Mouse (Mus musculus) right cerebral cortex, postnatal 4 days (tissue): ENCODE data around the gene Nek10.
"Not testable (repeated sequence)": the region's sequence is repeated elsewhere in the genome, so short reads cannot be mapped to it uniquely, and the experiment has no call there.

ENCODE experiments used
- DNase-seq: peaks from one replicate; pipeline ENCODE4 v3.0.0-alpha.2; 2022

Nek10 gene

DNA sequence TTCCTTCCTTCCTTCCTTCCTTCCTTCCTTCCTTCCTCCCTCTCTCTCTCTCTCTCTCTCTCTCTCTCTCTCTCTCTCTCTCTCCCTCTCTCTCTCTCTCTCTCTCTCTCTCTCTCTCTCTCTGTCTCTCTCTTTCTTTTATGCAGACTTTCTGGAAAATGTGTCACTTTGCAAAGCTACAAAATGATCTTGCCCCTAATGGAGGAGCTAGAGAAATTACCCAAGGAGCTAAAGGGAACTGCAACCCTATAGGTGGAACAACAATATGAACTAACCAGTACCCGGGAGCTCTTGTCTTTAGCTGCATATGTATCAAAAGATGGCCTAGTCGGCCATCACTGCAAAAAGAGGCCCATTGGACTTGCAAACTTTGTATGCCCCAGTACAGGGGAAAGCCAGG, at the start of gene Nek10:
TSS of gene Nek10 (plus strand) at position 301 of the 400 bp plus-strand sequence.
- not testable (repeated sequence) for DNase-seq

- no peak for DNase-seq
Measured at GRCm38 (mm10) chr14:14781169-14781568, 22.0 kb upstream of the Nek10 start.

- no peak for DNase-seq
Measured at GRCm38 (mm10) chr14:14784223-14784622, 19.0 kb upstream of the Nek10 start.

DNA sequence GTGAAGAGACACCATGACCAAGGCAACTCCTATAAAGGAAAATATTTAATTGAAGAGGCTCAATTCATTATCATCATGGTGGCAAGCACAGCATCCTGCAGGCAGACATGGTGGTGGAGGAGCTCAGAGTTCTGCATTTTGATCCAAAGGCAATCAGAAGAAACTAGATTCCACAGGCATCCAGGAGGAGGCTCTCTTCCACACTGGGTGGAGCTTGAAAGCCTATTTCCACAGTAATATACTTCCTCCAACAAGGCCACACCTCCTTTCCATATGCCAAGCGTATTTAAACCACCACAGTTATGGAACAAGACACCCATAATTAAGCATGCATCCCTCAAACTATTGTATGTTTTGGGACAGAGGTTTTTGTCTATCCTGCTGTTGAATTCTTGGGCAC, 16.2 kb upstream of the Nek10 start:
- DNase-seq = no peak

- no peak for DNase-seq
Measured at GRCm38 (mm10) chr14:14789840-14790470, 13.3 kb upstream of the Nek10 start.

DNA sequence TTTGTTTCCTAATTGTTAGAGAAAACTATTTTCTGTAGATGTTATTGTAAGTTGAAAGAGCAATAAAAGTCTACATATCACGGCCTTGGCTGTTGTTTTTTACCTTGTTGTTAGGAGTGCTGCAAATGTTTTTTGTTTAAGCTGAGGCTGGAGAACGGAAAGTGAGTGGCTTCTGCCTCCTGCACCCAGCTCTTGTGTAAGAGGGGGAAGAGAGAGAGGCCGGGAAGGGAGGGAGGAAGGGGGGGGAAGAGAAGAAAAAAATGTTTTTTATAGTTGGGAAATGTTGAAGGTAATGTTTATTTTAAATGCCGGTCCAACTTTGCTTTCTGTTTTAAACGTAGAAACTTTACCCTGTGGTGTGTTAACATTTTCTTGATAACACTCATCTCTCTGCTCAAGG, 3.4 kb upstream of the Nek10 start:
- DNase-seq = no peak

DNA sequence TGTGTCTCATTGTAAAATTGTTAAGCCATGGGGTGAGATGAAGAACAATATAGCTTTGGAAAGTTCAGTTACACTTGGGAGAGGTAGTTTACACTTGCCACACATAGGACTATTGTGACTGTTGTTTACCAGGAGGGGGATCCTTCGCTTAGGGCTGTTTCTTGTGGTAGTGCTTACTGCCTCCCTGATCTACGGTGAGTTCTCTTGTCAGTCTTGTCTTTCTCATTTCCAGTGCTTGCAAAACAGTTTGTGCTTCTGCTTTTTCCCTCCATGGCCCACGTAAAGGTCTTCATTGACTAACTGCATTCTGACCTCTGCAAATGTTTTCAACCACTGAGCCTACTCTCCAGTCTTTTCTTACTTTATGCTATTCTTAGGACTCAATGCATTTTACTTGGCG, 2.9 kb upstream of the Nek10 start:
- DNase-seq = no peak

GRCm38 (mm10) chr14:14800810-14801209, 2.4 kb upstream of the Nek10 start:
- no peak for DNase-seq

- DNase-seq = peak; percentile 6
Measured at GRCm38 (mm10) chr14:14803921-14804517, 804 bp downstream of the Nek10 start.

GRCm38 (mm10) chr14:14804518-14805212, 1.4 kb downstream of the Nek10 start:
- no peak for DNase-seq

DNA sequence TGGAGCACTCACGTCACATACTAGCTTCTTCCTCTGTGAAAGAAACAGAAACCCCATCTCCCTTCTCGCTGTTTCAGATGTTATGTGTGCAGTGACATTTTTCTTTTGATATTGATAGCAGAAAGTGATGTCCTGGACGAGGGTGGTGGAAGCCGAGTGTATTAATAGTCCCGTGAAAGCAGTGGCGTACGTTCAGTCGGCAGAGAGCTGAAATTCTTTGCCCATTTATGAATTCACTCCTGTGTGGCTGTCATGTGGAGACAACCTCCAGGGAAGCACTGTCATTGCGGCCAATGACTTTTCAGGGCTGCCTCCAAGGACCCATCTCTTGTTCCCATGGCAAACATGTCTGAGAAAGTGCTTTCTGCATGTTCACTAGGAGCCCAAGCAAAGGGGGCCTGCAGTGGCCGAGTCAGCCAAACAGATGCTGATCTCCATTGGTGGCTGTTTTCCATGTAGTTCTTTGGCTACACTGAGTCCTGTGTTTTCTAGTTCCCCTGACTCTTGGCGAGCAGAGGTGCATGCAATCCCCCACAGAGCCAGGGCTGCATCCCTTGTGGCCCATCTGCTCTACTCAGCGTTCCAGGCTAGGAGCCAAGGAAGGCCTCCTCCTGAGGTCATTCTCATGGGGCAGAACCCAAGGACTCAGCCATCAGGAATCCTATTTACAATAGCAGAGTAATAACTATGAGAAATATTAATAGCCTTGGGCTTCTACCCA, 29.5 kb downstream of the Nek10 start:
- DNase-seq = peak; percentile 30

DNA sequence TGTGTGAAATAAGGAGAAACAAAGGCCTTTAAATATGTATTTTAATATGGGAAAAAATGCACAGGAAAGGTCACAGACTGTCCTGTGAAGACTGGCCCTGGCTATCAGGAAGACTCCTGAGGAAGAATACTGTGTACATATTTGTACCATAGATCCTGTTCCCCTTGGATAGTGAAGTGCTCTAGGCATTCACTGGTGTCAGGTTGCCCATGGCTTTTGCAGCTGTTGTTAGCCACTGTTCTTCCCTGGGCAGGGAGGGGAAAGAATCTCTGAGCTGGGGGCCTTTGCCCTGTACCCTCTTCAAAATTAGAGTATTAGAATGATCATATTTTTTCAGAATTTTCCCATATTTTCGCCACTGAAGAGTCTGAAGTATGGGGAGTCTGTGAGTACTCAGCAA, 30.3 kb downstream of the Nek10 start:
- DNase-seq = no peak

DNA sequence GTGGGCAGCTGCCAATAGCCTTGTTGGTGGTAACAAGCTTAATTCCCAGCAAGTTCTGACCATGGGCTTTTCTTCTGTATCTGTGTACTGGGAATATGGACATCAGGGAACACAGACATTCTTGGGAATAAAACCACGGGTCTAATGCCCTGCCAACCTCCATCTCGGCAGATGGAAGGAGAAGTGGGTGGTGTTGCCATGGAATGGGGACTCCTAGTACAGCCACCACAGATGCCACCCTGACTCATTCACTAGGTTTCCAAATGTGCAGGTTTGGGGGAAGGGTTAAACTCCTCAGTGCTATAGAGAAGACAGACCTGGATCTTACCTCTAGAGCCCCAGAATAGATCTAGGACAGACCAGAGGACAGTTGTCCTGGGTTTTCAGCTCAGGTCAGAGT, 31.1 kb downstream of the Nek10 start:
- no peak for DNase-seq

DNA sequence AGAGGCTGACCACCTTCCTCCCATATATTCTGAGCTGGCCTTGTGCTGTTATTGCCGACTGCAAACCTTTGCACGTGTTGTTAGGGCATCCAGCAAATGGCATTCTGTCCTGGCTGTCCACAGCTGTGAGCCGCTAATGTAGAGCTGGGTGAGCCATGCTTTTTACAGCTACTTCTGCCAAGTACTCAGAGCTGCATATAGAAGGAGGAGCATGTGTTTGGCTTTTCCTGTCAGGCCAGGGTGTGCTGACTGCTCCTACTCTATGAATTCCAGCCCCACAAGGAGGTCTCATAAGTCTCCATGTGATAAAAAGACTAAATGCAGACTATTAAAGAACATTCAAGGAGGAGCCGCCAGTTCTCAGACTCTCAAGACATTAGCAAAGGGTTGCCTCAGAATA, 34.4 kb downstream of the Nek10 start:
- DNase-seq = no peak

GRCm38 (mm10) chr14:14838109-14838508, 34.9 kb downstream of the Nek10 start:
- DNase-seq = no peak

DNA sequence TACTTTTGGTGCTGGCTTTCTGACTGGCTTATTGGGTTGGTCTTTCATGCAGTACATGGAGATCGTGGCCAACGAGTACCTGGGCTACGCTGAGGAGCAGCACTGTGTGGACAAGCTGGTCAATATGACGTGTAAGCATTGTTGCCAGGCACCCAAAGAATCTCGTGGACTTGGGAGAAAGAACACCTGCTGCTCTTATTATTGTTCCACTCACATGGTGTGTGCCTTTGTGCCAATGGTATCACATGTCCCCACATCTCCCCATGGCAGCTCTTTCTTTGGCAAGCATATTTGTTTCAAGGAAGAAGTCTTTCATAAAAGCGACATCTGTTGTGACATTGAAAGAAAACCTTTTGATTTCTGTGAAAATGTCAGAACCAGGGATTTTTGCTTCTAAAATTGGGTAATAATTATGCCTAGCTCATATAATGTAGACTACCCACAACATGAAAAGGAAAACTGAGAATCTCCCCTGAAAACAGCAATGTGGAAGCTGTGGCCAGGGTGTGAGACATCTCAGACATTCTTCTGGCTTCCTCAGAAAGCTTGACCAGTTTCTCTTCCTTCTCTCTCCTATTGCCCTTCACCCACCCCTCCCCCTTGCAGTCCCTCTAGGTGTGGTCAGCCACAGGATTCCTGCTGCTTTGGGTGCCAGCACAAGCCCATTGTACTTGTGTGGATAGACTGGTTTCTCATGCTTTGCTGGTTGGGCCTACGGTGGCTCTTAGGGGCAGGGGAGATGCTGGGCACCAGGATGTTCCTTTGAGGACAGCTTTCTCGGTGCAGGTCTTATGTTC, 39.7 kb downstream of the Nek10 start:
- no peak for DNase-seq

- DNase-seq = no peak
Measured at GRCm38 (mm10) chr14:14852838-14853237, 49.6 kb downstream of the Nek10 start.

DNA sequence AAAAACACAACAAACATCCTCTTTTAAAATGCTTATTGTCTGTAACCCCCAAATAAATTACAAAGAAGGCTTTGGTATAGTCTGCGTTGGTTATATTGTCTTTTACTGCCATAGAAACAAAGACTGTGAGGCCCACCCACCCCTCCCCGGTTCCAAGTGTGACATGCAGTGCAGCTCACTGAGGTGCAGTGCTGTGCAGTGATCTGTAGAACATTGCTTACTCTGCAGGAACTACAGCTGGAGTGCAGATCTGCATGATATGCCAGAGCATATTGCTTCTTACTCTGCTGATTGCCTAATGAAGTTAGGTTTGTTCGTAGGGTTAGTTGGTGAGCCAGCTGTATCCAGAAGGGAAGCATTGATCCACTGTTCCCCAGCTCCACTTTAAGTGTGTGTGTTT, 57.1 kb downstream of the Nek10 start:
- no peak for DNase-seq

DNA sequence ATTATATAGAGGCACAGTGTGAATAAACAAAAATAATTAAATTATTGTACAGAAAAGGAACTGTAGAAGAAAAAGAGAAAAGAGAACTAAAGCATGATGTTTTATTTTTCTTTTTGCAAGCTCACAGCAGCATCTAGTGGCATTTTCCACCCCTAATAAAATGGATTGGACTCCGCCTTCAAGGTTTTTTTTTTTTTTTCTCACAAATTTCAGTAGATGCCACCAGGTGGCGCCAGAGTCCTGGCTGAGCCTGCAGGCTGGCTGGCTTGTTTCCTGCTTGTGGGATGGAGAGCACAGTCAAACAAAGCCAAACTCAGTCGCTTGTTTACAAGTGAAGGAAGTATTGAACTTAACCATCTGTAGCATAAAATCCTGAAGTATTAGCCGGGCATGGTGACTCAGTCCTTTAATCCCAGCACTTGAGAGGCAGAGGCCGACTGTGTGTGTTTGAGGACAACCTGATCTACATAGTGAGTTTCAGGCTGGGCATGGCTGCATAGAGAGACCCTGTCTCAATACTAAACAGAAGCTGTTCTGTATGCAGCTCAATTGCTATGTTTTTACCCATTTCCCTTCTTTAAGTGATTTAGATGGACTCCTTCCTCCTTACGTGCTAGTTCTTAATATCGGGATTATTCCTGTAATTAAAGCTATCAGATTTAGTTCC, 60.6 kb downstream of the Nek10 start:
- peak; percentile 85 for DNase-seq

GRCm38 (mm10) chr14:14869239-14869638, 66.0 kb downstream of the Nek10 start:
- no peak for DNase-seq

GRCm38 (mm10) chr14:14870059-14870458, 66.8 kb downstream of the Nek10 start:
- no peak for DNase-seq

DNA sequence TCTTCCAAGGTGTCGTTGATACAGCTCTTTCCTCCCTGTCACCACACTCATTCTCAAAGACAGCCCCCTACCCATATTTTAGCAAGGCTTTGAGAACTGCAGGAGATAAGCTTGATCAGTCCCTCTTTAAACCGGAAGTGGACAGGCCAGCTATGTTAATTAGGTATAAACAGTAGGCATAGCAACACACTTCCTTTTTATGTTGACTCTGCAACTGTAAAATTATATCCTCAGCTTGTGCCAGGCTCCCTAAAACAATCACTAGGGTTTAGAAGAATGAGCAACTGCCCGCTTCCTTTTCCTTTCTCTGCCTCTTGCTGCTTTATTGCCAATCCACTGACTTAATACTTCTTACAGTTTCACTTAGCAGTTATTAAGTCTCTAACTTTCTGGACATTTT, 67.2 kb downstream of the Nek10 start:
- no peak for DNase-seq
